Mouse (Mus musculus): ENCODE data around the gene Olfr366.
"Not testable (repeated sequence)": the region's sequence is repeated elsewhere in the genome, so short reads cannot be mapped to it uniquely, and the experiment has no call there.

Gene Olfr366

GRCm38 (mm10) chr2:37211274-37211673, at the start of gene Olfr366:
Gene Olfr366, plus strand, starts transcription at chr2:37211574.
- DNase-seq (ENCODE audit: low spot score), result no peak

DNA sequence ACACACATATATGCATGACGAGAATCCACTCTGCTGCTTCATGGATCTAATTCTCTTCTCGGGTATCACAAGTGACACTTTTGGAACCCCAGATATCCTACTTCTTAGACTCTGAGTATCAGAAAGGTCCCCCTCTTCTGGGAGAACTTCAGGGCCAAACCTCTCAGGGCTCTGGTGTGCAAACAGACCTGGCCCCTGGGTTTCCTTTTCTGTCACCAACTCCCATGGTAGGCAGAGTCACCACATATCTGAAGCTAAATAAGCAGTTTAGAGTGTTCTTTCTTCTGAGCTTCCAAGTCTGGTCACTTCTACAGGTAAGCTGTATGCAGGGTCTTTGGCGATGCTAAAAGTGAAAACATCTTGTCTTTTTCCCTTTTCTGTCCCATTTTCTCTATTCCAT, 23.5 kb upstream of the Olfr366 start, which contains the start of gene Olfr365:
Olfr365 (plus strand) TSS at position 301 of the 400 bp plus-strand sequence.
- no peak for DNase-seq (ENCODE audit: low spot score)

DNA sequence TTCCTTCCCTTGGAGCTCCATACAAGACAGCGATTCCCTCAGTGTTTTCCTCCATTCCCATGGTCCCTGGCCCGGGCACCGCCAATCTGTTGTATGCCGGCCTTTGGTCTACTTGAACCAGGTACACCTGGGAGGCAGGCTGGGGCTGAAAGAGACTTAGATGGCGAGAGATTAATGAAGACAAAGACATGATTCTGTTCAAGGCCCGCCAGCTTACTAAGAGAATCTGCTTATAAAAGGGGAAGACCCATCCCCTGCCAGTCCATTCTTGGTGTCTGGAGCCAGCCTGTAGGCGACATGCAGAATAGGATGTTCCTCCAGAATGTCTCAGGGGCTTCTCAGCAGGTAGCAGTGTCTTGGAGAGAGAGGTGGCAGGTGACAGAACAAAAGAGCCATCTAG, 50.4 kb downstream of the Olfr366 start:
- DNase-seq (ENCODE audit: low spot score), result not testable (repeated sequence)
